Mouse (Mus musculus): ENCODE data around the gene Olfr91. TPM values are rescaled to one million over a fixed set of nuclear protein-coding genes. Genes with fewer than 3 reads are reported as not detected.

Olfr91 gene
- total RNA-seq, 1 experiment, result 0.13 TPM

DNA sequence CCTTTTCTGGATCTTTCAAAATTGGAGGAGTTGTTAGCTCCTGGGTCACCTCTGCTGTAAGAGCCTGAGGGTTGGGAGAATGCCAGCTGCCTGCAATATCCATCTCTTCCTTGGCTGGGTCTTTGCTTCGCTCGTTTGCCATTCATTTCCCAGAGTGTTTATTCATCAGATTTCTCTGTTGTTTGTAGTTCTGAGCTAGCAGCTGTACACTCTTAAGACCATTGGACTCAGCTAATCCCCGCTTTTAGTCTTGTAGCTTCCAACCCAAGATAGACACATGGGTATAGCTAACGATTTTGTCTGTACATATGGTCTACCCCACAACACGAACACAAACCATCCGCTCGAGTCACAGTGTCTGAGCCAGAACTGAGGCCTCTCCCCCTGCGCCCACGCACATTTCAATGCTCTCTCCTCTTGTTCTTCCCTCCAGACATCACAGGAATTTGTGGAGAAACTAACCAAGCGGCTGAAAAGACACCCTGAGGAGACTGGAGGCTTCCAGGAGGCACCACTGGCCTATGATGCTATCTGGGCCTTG is 35.9 kb downstream of the Olfr91 start:
- Histone ChIP-seq H3K9me3 (ENCODE audit: control insufficient read depth, insufficient read depth, low read depth, low read length) (no peaks in the 10 kb centered on the region), H3K4me3 (ENCODE audit: insufficient read depth in 1 of 2, low read depth in 1 of 2, low read length in 2 of 2, poor library complexity in 1 of 2, severe bottlenecking in 1 of 2) (no peak overlapping the region), H3K27ac (ENCODE audit: insufficient read depth, low read depth, low read length, poor library complexity, severe bottlenecking) (no peak overlapping the region), H3K9ac (ENCODE audit: insufficient read depth, low read depth, low read length, poor library complexity, severe bottlenecking) (no peak overlapping the region; the same call in 1 of the 2 replicates), H3K36me3 (ENCODE audit: control insufficient read depth, insufficient read depth, low read length, poor library complexity, severe bottlenecking) (peaks cover 64% of the 10 kb centered on the region), H3K4me1 (ENCODE audit: control insufficient read depth in 2 of 2, insufficient read depth in 2 of 2, low read length in 2 of 2, poor library complexity in 1 of 2) (peaks cover 0 to 11% of the 10 kb centered on the region in 2 experiments; a peak in 2 of 4 replicates)
- no peak for TF ChIP-seq ZC3H11A (IDR thresholded peaks at IDR 0.05; ENCODE audit: borderline replicate concordance, low read depth, low read length)
- no peak for TF ChIP-seq MAFK (IDR thresholded peaks at IDR 0.05; ENCODE audit: insufficient read depth, low read depth, low read length)
- TF ChIP-seq HCFC1 (IDR thresholded peaks at IDR 0.05; ENCODE audit: borderline replicate concordance, insufficient read depth, low read length), result no peak
- DNase-seq (ENCODE audit: low read depth, low spot score), result no peak
- in situ Hi-C loops (cut with MboI; ENCODE audit: low sequenced_read_pairs in 2 of 2, unreplicated experiment in 2 of 2), result no loop called here

DNA sequence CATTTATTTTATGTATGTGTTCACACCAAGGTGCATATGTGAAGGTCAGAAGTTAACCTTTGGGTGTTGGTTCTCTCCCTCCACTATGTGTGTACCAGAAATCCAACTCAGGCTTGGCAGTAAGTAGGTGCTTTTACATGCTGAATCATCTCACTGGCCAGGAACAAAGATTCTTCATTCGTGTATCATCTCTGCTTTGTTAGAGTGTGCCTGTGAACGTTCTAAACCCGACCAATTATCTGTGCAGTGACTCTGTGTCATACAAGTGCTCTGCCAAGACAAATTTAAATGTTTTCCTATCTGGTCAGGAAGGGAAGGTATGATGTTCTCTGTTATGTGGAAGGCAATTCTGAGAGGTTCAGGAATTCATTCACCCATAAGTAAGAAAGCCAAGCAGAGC is 36.6 kb downstream of the Olfr91 start:
- Histone ChIP-seq H3K36me3 (ENCODE audit: control insufficient read depth, insufficient read depth, low read length, poor library complexity, severe bottlenecking) (peaks cover 63% of the 10 kb centered on the region), H3K4me3 (ENCODE audit: insufficient read depth in 1 of 2, low read depth in 1 of 2, low read length in 2 of 2, poor library complexity in 1 of 2, severe bottlenecking in 1 of 2) (no peak overlapping the region), H3K27ac (ENCODE audit: insufficient read depth, low read depth, low read length, poor library complexity, severe bottlenecking) (no peak overlapping the region), H3K9me3 (ENCODE audit: control insufficient read depth, insufficient read depth, low read depth, low read length) (no peaks in the 10 kb centered on the region), H3K9ac (ENCODE audit: insufficient read depth, low read depth, low read length, poor library complexity, severe bottlenecking) (no peak overlapping the region), H3K4me1 (ENCODE audit: control insufficient read depth in 2 of 2, insufficient read depth in 2 of 2, low read length in 2 of 2, poor library complexity in 1 of 2) (peaks cover 0 to 11% of the 10 kb centered on the region in 2 experiments; a peak in 2 of 4 replicates)
- TF ChIP-seq ZNF384 (IDR thresholded peaks at IDR 0.05; ENCODE audit: low read depth, low read length) (no peak), MAFK (IDR thresholded peaks at IDR 0.05; ENCODE audit: insufficient read depth, low read depth, low read length) (no peak), CHD2 (IDR thresholded peaks at IDR 0.05; ENCODE audit: low read depth, low read length) (no peak), ZC3H11A (IDR thresholded peaks at IDR 0.05; ENCODE audit: borderline replicate concordance, low read depth, low read length) (no peak), HCFC1 (IDR thresholded peaks at IDR 0.05; ENCODE audit: borderline replicate concordance, insufficient read depth, low read length) (no peak)
- no peak for DNase-seq (ENCODE audit: low read depth, low spot score)
- in situ Hi-C loops (cut with MboI; ENCODE audit: low sequenced_read_pairs in 2 of 2, unreplicated experiment in 2 of 2), result no loop called here

DNA sequence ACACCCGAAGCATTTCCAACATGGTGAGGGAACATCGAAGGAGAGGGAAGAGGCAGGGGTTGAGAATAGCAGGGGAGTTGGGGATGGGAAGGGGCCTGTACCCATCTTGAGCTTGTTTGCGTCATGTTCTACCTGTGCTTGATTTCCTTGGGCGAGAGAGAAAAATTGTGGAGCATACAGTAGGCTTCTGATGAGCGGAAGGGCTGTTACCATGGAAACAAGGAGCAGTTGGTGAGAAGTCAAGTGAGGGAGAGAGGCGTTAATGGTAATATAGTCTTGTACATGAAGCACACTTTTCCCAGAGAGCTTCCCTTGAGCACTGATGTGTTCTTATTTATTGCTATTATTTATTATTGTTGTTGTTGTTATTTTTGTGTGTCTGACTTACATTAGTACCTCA is 41.1 kb downstream of the Olfr91 start:
- Histone ChIP-seq H3K27ac (ENCODE audit: insufficient read depth, low read depth, low read length, poor library complexity, severe bottlenecking) (no peak overlapping the region), H3K4me3 (ENCODE audit: insufficient read depth in 1 of 2, low read depth in 1 of 2, low read length in 2 of 2, poor library complexity in 1 of 2, severe bottlenecking in 1 of 2) (no peak overlapping the region), H3K9ac (ENCODE audit: insufficient read depth, low read depth, low read length, poor library complexity, severe bottlenecking) (no peak overlapping the region), H3K4me1 (ENCODE audit: control insufficient read depth in 2 of 2, insufficient read depth in 2 of 2, low read length in 2 of 2, poor library complexity in 1 of 2) (peaks cover 0 to 2% of the 10 kb centered on the region in 2 experiments; a peak in 2 of 4 replicates), H3K9me3 (ENCODE audit: control insufficient read depth, insufficient read depth, low read depth, low read length) (no peaks in the 10 kb centered on the region), H3K36me3 (ENCODE audit: control insufficient read depth, insufficient read depth, low read length, poor library complexity, severe bottlenecking) (peaks cover 64% of the 10 kb centered on the region)
- no peak for DNase-seq (ENCODE audit: low read depth, low spot score)
- no peak for TF ChIP-seq HCFC1 (IDR thresholded peaks at IDR 0.05; ENCODE audit: borderline replicate concordance, insufficient read depth, low read length)
- in situ Hi-C loops (cut with MboI; ENCODE audit: low sequenced_read_pairs in 2 of 2, unreplicated experiment in 2 of 2), result no loop called here

DNA sequence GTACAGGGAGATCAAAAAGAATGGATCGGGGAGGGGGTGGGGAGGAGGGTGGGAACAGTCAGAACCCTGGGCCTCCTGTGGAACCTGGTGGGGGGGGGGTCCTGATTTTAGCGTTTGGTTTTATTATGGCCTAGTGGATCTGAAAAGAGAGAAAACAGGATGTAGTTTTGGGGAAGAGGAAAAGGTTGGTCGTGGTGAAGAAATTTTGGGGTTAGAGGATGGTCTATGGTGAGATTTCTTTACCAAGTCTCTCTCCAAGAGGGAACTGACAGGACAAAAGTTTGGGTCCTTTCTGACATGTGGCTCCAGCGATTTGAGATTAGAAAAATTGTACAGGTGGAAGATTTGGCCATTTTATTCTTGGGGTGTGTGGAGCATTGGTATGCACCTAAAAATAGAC is 46.3 kb downstream of the Olfr91 start:
- in situ Hi-C loops (cut with MboI; ENCODE audit: low sequenced_read_pairs in 2 of 2, unreplicated experiment in 2 of 2), result no loop called here
- H3K4me1 ChIP-seq (ENCODE audit: control insufficient read depth in 2 of 2, insufficient read depth in 2 of 2, low read length in 2 of 2, poor library complexity in 1 of 2), result peaks cover 5 to 7% of the 10 kb centered on the region in 2 experiments; a peak in 2 of 4 replicates
- no peak overlapping the region for H3K27ac ChIP-seq (ENCODE audit: insufficient read depth, low read depth, low read length, poor library complexity, severe bottlenecking)
- peak overlapping the region in 1 of 2 experiments; percentile 79; a peak in 1 of 4 replicates for H3K4me3 ChIP-seq (ENCODE audit: insufficient read depth in 1 of 2, low read depth in 1 of 2, low read length in 2 of 2, poor library complexity in 1 of 2, severe bottlenecking in 1 of 2)
- DNase-seq (ENCODE audit: low read depth, low spot score), result no peak
- no peak overlapping the region for H3K9ac ChIP-seq (ENCODE audit: insufficient read depth, low read depth, low read length, poor library complexity, severe bottlenecking)
- no peaks in the 10 kb centered on the region for H3K9me3 ChIP-seq (ENCODE audit: control insufficient read depth, insufficient read depth, low read depth, low read length)
- TF ChIP-seq MAFK (IDR thresholded peaks at IDR 0.05; ENCODE audit: insufficient read depth, low read depth, low read length), result no peak
- no peak for TF ChIP-seq CHD2 (IDR thresholded peaks at IDR 0.05; ENCODE audit: low read depth, low read length)
- TF ChIP-seq ZNF384 (IDR thresholded peaks at IDR 0.05; ENCODE audit: low read depth, low read length), result no peak
- TF ChIP-seq HCFC1 (IDR thresholded peaks at IDR 0.05; ENCODE audit: borderline replicate concordance, insufficient read depth, low read length), result no peak
- TF ChIP-seq ZC3H11A (IDR thresholded peaks at IDR 0.05; ENCODE audit: borderline replicate concordance, low read depth, low read length), result no peak
- peaks cover 47% of the 10 kb centered on the region for H3K36me3 ChIP-seq (ENCODE audit: control insufficient read depth, insufficient read depth, low read length, poor library complexity, severe bottlenecking)

DNA sequence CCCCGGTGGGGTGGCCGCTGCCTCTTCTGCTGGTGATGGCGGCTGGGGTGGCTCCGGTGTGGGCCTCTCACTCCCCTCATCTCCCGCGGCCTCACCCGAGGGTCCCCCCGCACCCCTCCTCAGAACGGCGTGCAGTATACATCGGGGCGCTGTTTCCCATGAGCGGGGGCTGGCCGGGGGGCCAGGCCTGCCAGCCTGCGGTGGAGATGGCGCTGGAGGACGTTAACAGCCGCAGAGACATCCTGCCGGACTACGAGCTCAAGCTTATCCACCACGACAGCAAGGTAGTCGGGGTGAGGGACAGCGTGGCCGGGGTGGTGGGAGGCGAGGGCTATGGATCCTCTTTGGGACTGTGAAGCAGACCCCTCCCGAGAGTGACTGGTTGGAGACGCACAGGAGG is 47.2 kb downstream of the Olfr91 start:
- DNase-seq (ENCODE audit: low read depth, low spot score), result no peak
- H3K4me3 ChIP-seq (ENCODE audit: insufficient read depth in 1 of 2, low read depth in 1 of 2, low read length in 2 of 2, poor library complexity in 1 of 2, severe bottlenecking in 1 of 2), result peak overlapping the region; percentile 79 to 87
- no peak overlapping the region for H3K27ac ChIP-seq (ENCODE audit: insufficient read depth, low read depth, low read length, poor library complexity, severe bottlenecking)
- peaks cover 40% of the 10 kb centered on the region for H3K36me3 ChIP-seq (ENCODE audit: control insufficient read depth, insufficient read depth, low read length, poor library complexity, severe bottlenecking)
- TF ChIP-seq ZNF384 (IDR thresholded peaks at IDR 0.05; ENCODE audit: low read depth, low read length) (no peak), ZC3H11A (IDR thresholded peaks at IDR 0.05; ENCODE audit: borderline replicate concordance, low read depth, low read length) (no peak), CHD2 (IDR thresholded peaks at IDR 0.05; ENCODE audit: low read depth, low read length) (no peak), MAFK (IDR thresholded peaks at IDR 0.05; ENCODE audit: insufficient read depth, low read depth, low read length) (no peak), HCFC1 (IDR thresholded peaks at IDR 0.05; ENCODE audit: borderline replicate concordance, insufficient read depth, low read length) (no peak)
- H3K9me3 ChIP-seq (ENCODE audit: control insufficient read depth, insufficient read depth, low read depth, low read length), result no peaks in the 10 kb centered on the region
- H3K9ac ChIP-seq (ENCODE audit: insufficient read depth, low read depth, low read length, poor library complexity, severe bottlenecking), result peak overlapping the region; percentile 82
- peaks cover 5 to 7% of the 10 kb centered on the region in 2 experiments; a peak in 2 of 4 replicates for H3K4me1 ChIP-seq (ENCODE audit: control insufficient read depth in 2 of 2, insufficient read depth in 2 of 2, low read length in 2 of 2, poor library complexity in 1 of 2)
- in situ Hi-C loops (cut with MboI; ENCODE audit: low sequenced_read_pairs in 2 of 2, unreplicated experiment in 2 of 2), result no loop called here

Data from ES-E14 (cell line).